Mouse (Mus musculus) liver, embryonic 14.5 days (tissue): ENCODE results near the gene Thyn1.

Experiments
- CTCF ChIP-seq: IDR thresholded peaks from 2 replicates; pipeline ENCODE4 v1.5.1; 2016; ENCODE audit warnings: antibody characterized with exemption, low read depth, control low read depth
- EP300 ChIP-seq: IDR thresholded peaks from 2 replicates; pipeline ENCODE4 v1.6.1; 2016; ENCODE audit warnings: antibody characterized with exemption, low read depth

GRCm38 (mm10) chr9:27018961-27019360, 19.5 kb downstream of the Thyn1 start:
- TF ChIP-seq CTCF (no peak), EP300 (no peak)
